Mouse (Mus musculus) embryonic facial prominence, embryonic 15.5 days (tissue): Measurements from ENCODE around the gene Sva. TPM values are rescaled to one million over a fixed set of nuclear protein-coding genes. Genes with fewer than 3 reads are reported as not detected.

Experiments
- ATAC-seq: fragments of 200-750 bp; cut with Nextera tagmentation; 2 replicates; pipeline ENCODE4 v1.8.0; 2017; ENCODE audit warnings: low read depth, moderate TSS enrichment; ENCODE audit not compliant: insufficient number of reproducible peaks, low FRiP score, low TSS enrichment
- H3K27ac ChIP-seq: fragments of 300-500 bp; sonication (generic); replicated peaks from 2 replicates; pipeline ENCODE4 v1.5.1; 2015; ENCODE audit warnings: mild to moderate bottlenecking, inconsistent platforms
- H3K27me3 ChIP-seq: fragments of 300-500 bp; sonication (generic); 2 replicates; pipeline ENCODE4 v1.6.1; 2015; ENCODE audit warnings: inconsistent platforms
- H3K36me3 ChIP-seq: fragments of 300-500 bp; sonication (generic); 2 replicates; pipeline ENCODE4 v1.6.1; 2015; ENCODE audit warnings: mild to moderate bottlenecking, inconsistent platforms
- H3K4me1 ChIP-seq: fragments of 300-500 bp; sonication (generic); 2 replicates; pipeline ENCODE4 v1.6.1; 2015; ENCODE audit warnings: inconsistent platforms
- H3K4me2 ChIP-seq: fragments of 300-500 bp; sonication (generic); replicated peaks from 2 replicates; pipeline ENCODE4 v1.6.1; 2015; ENCODE audit warnings: mild to moderate bottlenecking, inconsistent platforms
- H3K4me3 ChIP-seq: fragments of 300-500 bp; sonication (generic); replicated peaks from 2 replicates; pipeline ENCODE4 v1.5.1; 2015; ENCODE audit warnings: mild to moderate bottlenecking, inconsistent platforms
- H3K9ac ChIP-seq: fragments of 300-500 bp; sonication (generic); 2 replicates; pipeline ENCODE4 v1.6.1; 2015; ENCODE audit warnings: inconsistent platforms
- H3K9me3 ChIP-seq: fragments of 300-500 bp; sonication (generic); replicated peaks from 2 replicates; pipeline ENCODE4 v1.6.1; 2016; ENCODE audit warnings: inconsistent platforms
- polyA plus RNA-seq: library from polyadenylated mRNA; unstranded; fragments of >200 nt; fragmentation: Nextera tagmentation; extraction: Ambion mirVana; gene quantifications from 2 replicates; pipeline ENCODE4 v1.2.1, GENCODE M21; 2015

The Sva gene
- polyA plus RNA-seq: not detected in 2 replicates

GRCm38 (mm10) chr6:42038094-42038493, at the start of gene Sva:
Sva (plus strand) TSS chr6:42038394.
- no peak within 1 kb of the TSS for H3K4me3 ChIP-seq
- no peak within 1 kb of the TSS for H3K9ac ChIP-seq
- no peaks in the 10 kb centered on the region for H3K9me3 ChIP-seq
- H3K4me1 ChIP-seq: no peaks in the 10 kb centered on the region
- no peak within 1 kb of the TSS for H3K27ac ChIP-seq
- no peak for ATAC-seq
- no peaks in the 10 kb centered on the region for H3K27me3 ChIP-seq
- H3K36me3 ChIP-seq: no peaks in the 10 kb centered on the region
- no peak within 1 kb of the TSS for H3K4me2 ChIP-seq

Other genes with a start within 250 kb of the Sva start
- not detected in 2 replicates for gene Pip, start 190.9 kb upstream of the Sva start, polyA plus RNA-seq
- gene Sval2, start 185.4 kb upstream of the Sva start, polyA plus RNA-seq: not detected in 2 replicates
- gene Sval1, start 86.8 kb upstream of the Sva start, polyA plus RNA-seq: not detected in 2 replicates
- not detected in 2 replicates for gene Sval3, start 70.3 kb upstream of the Sva start, polyA plus RNA-seq
- gene Tas2r139, start 102.5 kb downstream of the Sva start, polyA plus RNA-seq: not detected in 2 replicates
- not detected in 2 replicates for gene Tas2r144, start 176.9 kb downstream of the Sva start, polyA plus RNA-seq
- 19.0 and 20.1 TPM in 2 replicates for gene Gstk1, start 207.5 kb downstream of the Sva start, polyA plus RNA-seq
- gene Tmem139, start 223.6 kb downstream of the Sva start, polyA plus RNA-seq: 1.5 and 2.1 TPM in 2 replicates
- gene Casp2, start 226.6 kb downstream of the Sva start, polyA plus RNA-seq: 45.8 and 46.5 TPM in 2 replicates
- 0.08 and 0.24 TPM in 2 replicates for gene Clcn1, start 248.3 kb downstream of the Sva start, polyA plus RNA-seq